Mouse (Mus musculus) erythroblast, embryonic 14.5 days (primary cell): Measurements from ENCODE around the gene Ctsf. TPM values are rescaled to one million over a fixed set of nuclear protein-coding genes. Genes with fewer than 3 reads are reported as not detected.
A peak's percentile ranks its signal among the peaks of the same experiment; 100 is the strongest.

Experiments used
- H3K27me3 ChIP-seq: 2 replicates; pipeline ENCODE4 v1.6.1; 2012; ENCODE audit warnings: inconsistent platforms; ENCODE audit not compliant: control insufficient read depth
- H3K36me3 ChIP-seq: 2 replicates; pipeline ENCODE4 v1.6.1; 2012; ENCODE audit warnings: mild to moderate bottlenecking, inconsistent platforms; ENCODE audit not compliant: control insufficient read depth
- H3K4me1 ChIP-seq: 2 replicates; pipeline ENCODE4 v1.6.1; 2012; ENCODE audit warnings: inconsistent platforms; ENCODE audit not compliant: control insufficient read depth
- H3K4me3 ChIP-seq: replicated peaks from 2 replicates; pipeline ENCODE3; 2012; ENCODE audit warnings: moderate library complexity, mild to moderate bottlenecking, inconsistent platforms
- H3K9me3 ChIP-seq: 2 replicates; pipeline ENCODE4 v1.6.1; 2012; ENCODE audit warnings: low read length, inconsistent platforms, mixed read lengths; ENCODE audit not compliant: control insufficient read depth
- GATA1 ChIP-seq: IDR thresholded peaks from 2 replicates; pipeline ENCODE4 v1.6.1; 2012; ENCODE audit warnings: low read length, inconsistent platforms, mixed read lengths
- TAL1 ChIP-seq: IDR thresholded peaks from 3 replicates; pipeline ENCODE4 v1.6.1; 2012; ENCODE audit warnings: low read length, inconsistent platforms, mixed read lengths
- polyA plus RNA-seq: library from polyadenylated mRNA; stranded (reverse); fragments of >175 nt; gene quantifications from 2 replicates; pipeline ENCODE4 v1.2.3, GENCODE M21; 2012

The Ctsf gene
- polyA plus RNA-seq, 1 experiment, result 15.6 TPM

GRCm38 (mm10) chr19:4820678-4821303, 34.1 kb upstream of the Ctsf start:
- Histone ChIP-seq H3K4me1 (no peaks in the 10 kb centered on the region), H3K4me3 (no peak overlapping the region), H3K36me3 (peaks cover 16% of the 10 kb centered on the region), H3K9me3 (no peaks in the 10 kb centered on the region), H3K27me3 (peaks cover 18% of the 10 kb centered on the region)
- TF ChIP-seq TAL1 (no peak), GATA1 (no peak)

- TF ChIP-seq GATA1 (no peak), TAL1 (no peak)
- H3K4me1 ChIP-seq, result peaks cover 12% of the 10 kb centered on the region
- H3K27me3 ChIP-seq, result no peaks in the 10 kb centered on the region
- no peak overlapping the region for H3K4me3 ChIP-seq
- H3K36me3 ChIP-seq, result peaks cover 87% of the 10 kb centered on the region
- H3K9me3 ChIP-seq, result no peaks in the 10 kb centered on the region
These were observed 26.4 kb upstream of the Ctsf start for GRCm38 (mm10) chr19:4828444-4829114.

- Histone ChIP-seq H3K4me1 (peaks cover 12% of the 10 kb centered on the region), H3K9me3 (no peaks in the 10 kb centered on the region), H3K36me3 (peaks cover 93% of the 10 kb centered on the region), H3K4me3 (no peak overlapping the region), H3K27me3 (no peaks in the 10 kb centered on the region)
- no peak for TF ChIP-seq GATA1
- TF ChIP-seq TAL1, result no peak
These were observed 25.8 kb upstream of the Ctsf start for GRCm38 (mm10) chr19:4829156-4829555.

GRCm38 (mm10) chr19:4833977-4834376, 21.0 kb upstream of the Ctsf start:
- H3K9me3 ChIP-seq, result no peaks in the 10 kb centered on the region
- TF ChIP-seq GATA1 (no peak), TAL1 (no peak)
- H3K4me3 ChIP-seq, result no peak overlapping the region
- no peaks in the 10 kb centered on the region for H3K27me3 ChIP-seq
- H3K4me1 ChIP-seq, result peaks cover 32% of the 10 kb centered on the region
- peaks cover 75% of the 10 kb centered on the region for H3K36me3 ChIP-seq

- peaks cover 47% of the 10 kb centered on the region for H3K4me1 ChIP-seq
- H3K36me3 ChIP-seq, result peaks cover 54% of the 10 kb centered on the region
- peaks cover 17% of the 10 kb centered on the region for H3K27me3 ChIP-seq
- H3K4me3 ChIP-seq, result no peak overlapping the region
- H3K9me3 ChIP-seq, result no peaks in the 10 kb centered on the region
- TF ChIP-seq GATA1 (no peak), TAL1 (no peak)
These were observed 18.8 kb upstream of the Ctsf start for GRCm38 (mm10) chr19:4836096-4836495.

GRCm38 (mm10) chr19:4837049-4837448, 17.9 kb upstream of the Ctsf start:
- no peaks in the 10 kb centered on the region for H3K9me3 ChIP-seq
- TF ChIP-seq GATA1 (no peak), TAL1 (no peak)
- H3K4me3 ChIP-seq, result no peak overlapping the region
- H3K4me1 ChIP-seq, result peaks cover 53% of the 10 kb centered on the region
- H3K27me3 ChIP-seq, result peaks cover 27% of the 10 kb centered on the region
- H3K36me3 ChIP-seq, result peaks cover 47% of the 10 kb centered on the region

- peaks cover 53% of the 10 kb centered on the region for H3K4me1 ChIP-seq
- H3K4me3 ChIP-seq, result peak overlapping the region; percentile 71
- H3K27me3 ChIP-seq, result peaks cover 40% of the 10 kb centered on the region
- peaks cover 32% of the 10 kb centered on the region for H3K36me3 ChIP-seq
- H3K9me3 ChIP-seq, result no peaks in the 10 kb centered on the region
- TF ChIP-seq GATA1 (no peak), TAL1 (no peak)
These were observed 16.3 kb upstream of the Ctsf start for GRCm38 (mm10) chr19:4838526-4839140.

- peaks cover 26% of the 10 kb centered on the region for H3K36me3 ChIP-seq
- no peaks in the 10 kb centered on the region for H3K9me3 ChIP-seq
- no peak for TF ChIP-seq TAL1
- no peak for TF ChIP-seq GATA1
- peak within 1 kb of the TSS; percentile 71 for H3K4me3 ChIP-seq
- H3K4me1 ChIP-seq, result peaks cover 53% of the 10 kb centered on the region
- H3K27me3 ChIP-seq, result peaks cover 43% of the 10 kb centered on the region
These were observed 15.8 kb upstream of the Ctsf start, which contains the start of the genes Ccs and Ccdc87 for GRCm38 (mm10) chr19:4839149-4839548. Gene Ccs, minus strand, starts transcription at chr19:4839332. Gene Ccdc87, plus strand, starts transcription at chr19:4839366.

GRCm38 (mm10) chr19:4840848-4841247, 14.1 kb upstream of the Ctsf start:
- Histone ChIP-seq H3K36me3 (peaks cover 17% of the 10 kb centered on the region), H3K4me1 (peaks cover 57% of the 10 kb centered on the region), H3K27me3 (peaks cover 52% of the 10 kb centered on the region), H3K4me3 (no peak overlapping the region), H3K9me3 (no peaks in the 10 kb centered on the region)
- TF ChIP-seq GATA1 (no peak), TAL1 (no peak)
